Mouse (Mus musculus): Measurements from ENCODE around the gene 9130008F23Rik.

GRCm38 (mm10) chr17:40896863-40897262 lies 16.5 kb upstream of the 9130008F23Rik start:
- TF ChIP-seq CTCF (IDR thresholded peaks at IDR 0.05; ENCODE audit: insufficient read depth, low read depth, low read length) (no peak), POLR2A (IDR thresholded peaks at IDR 0.05; ENCODE audit: insufficient read depth, low read depth, low read length) (no peak)
